Mouse (Mus musculus) bone marrow, adult 2 months (tissue): ENCODE measurements around the gene Msmp.

Experiments used
- CTCF ChIP-seq: fragments of 200-500 bp; IDR thresholded peaks from 2 replicates; pipeline ENCODE4 v1.5.1; 2011; ENCODE audit warnings: low read length, control low read depth; ENCODE audit not compliant: control insufficient read depth, insufficient read depth
- POLR2A ChIP-seq: fragments of 200-500 bp; IDR thresholded peaks from 2 replicates; pipeline ENCODE4 v1.6.1; 2011; ENCODE audit warnings: low read depth, mild to moderate bottlenecking, control low read depth, low read length, borderline replicate concordance; ENCODE audit not compliant: control insufficient read depth

- TF ChIP-seq CTCF (no peak), POLR2A (no peak)
These were observed 9.2 kb upstream of the Msmp start for GRCm38 (mm10) chr4:43593453-43593852.
